9 mouse cellular contexts compared by ENCODE assay signal in genomic region chr7:45309455-45309854, GRCm38 (mm10). TPM values are rescaled to one million over a fixed set of nuclear protein-coding genes. Genes with fewer than 3 reads are reported as not detected.
DNase-seq lines count a peak whose midpoint lies in the region; ATAC-seq and TF ChIP-seq lines count a peak whose summit lies in the region.
"Had no signal": no experiment of that assay in that cellular context is flagged by ENCODE, and none has a peak within 500 bp of the region (broad histone marks: within the 10 kb centered on the region; RNA-seq: fewer than 3 reads in every experiment).

No protein-coding gene starts in this region.

- no peaks in the 10 kb centered on the region for H3K4me1 ChIP-seq in cerebellum, adult 2 months (ENCODE audit: control insufficient read depth, insufficient read depth, low read length)

- 11% methylated on average over 9 of the region's 9 CpGs for WGBS in cerebellum, adult 2 months

- no peak overlapping the region for H3K4me3 ChIP-seq in cerebellum, adult 2 months (replicated peaks; ENCODE audit: insufficient read depth, low read depth, low read length)
- H3K4me3 ChIP-seq: hindbrain, embryonic 15.5 days had no signal

- TF ChIP-seq CTCF in cerebellum, adult 2 months (IDR thresholded peaks at IDR 0.05; ENCODE audit: borderline replicate concordance, insufficient read depth, low read depth, low read length): peak; percentile 81

- peak; percentile 43 for DNase-seq in cerebellum, adult 11 months
- DNase-seq in ovary, postnatal 36 days (ENCODE audit: low spot score): peak; percentile 62
- DNase-seq in ovary, postnatal 14 days (ENCODE audit: low spot score): no peak
- peak; percentile 56 to 59 for DNase-seq in cerebellum, adult 2 months
- peak; percentile 67 for DNase-seq in gastrocnemius, postnatal 10 days
- DNase-seq in lung, postnatal 25 days (ENCODE audit: low spot score): peak; percentile 52
- DNase-seq in spleen, postnatal 4 days (ENCODE audit: low spot score in 2 of 2): peak; percentile 56 to 78

- no peak for TF ChIP-seq POLR2A in cerebellum, adult 2 months (IDR thresholded peaks at IDR 0.05; ENCODE audit: borderline replicate concordance, insufficient read depth, low read length)

- ATAC-seq in cerebellum, adult (ENCODE audit: insufficient number of reproducible peaks, low FRiP score, low TSS enrichment): no peak

- no peaks in the 10 kb centered on the region for H3K27me3 ChIP-seq in cerebellum, adult 2 months (ENCODE audit: control insufficient read depth, insufficient read depth, low read length)
- H3K27me3 ChIP-seq: hindbrain, embryonic 15.5 days had no signal

- no peak overlapping the region for H3K27ac ChIP-seq in cerebellum, adult 2 months (ENCODE audit: insufficient read depth, low read length)
- H3K27ac ChIP-seq: hindbrain, embryonic 15.5 days had no signal

RNA-seq across cellular contexts. Expression of gene Trpm4, which starts 24.1 kb away (rescaled TPM):
- 17.5 and 18.9 TPM in 2 replicates for polyA plus RNA-seq in cerebellum, adult 2 months (2012; rRNA removed)
- 10 to 100 TPM; 25.5 to 35.2 TPM for total RNA-seq in gastrocnemius, postnatal 10 days (2021)

RNA-seq across cellular contexts. Expression of gene Hrc, which starts 25.6 kb away (rescaled TPM):
- 0.11 and 0.31 TPM in 2 replicates for polyA plus RNA-seq in cerebellum, adult 2 months (2012; rRNA removed)
- 100 to 1,000 TPM; 579 to 609 TPM for total RNA-seq in gastrocnemius, postnatal 10 days (2021)

RNA-seq across cellular contexts. Expression of gene Slc6a21, which starts 32.1 kb away (rescaled TPM):
- polyA plus RNA-seq in cerebellum, adult 2 months (2012; rRNA removed): not detected in 2 replicates
- total RNA-seq in gastrocnemius, postnatal 10 days (2021): not detected
- polyA plus RNA-seq: hindbrain, embryonic 15.5 days had no signal

RNA-seq across cellular contexts. Expression of gene Ppfia3, which starts 57.4 kb away (rescaled TPM):
- polyA plus RNA-seq in cerebellum, adult 2 months (2012; rRNA removed): 84.3 and 85.9 TPM in 2 replicates
- under 1 TPM; 0.89 to 0.97 TPM for total RNA-seq in gastrocnemius, postnatal 10 days (2021)
